Mouse (Mus musculus): ENCODE measurements around the gene Trim3.

- TF ChIP-seq CTCF (IDR thresholded peaks at IDR 0.05; ENCODE audit: control insufficient read depth, insufficient read depth, low read length): no peak
- TF ChIP-seq POLR2A (IDR thresholded peaks at IDR 0.05; ENCODE audit: borderline replicate concordance, control insufficient read depth, low read depth, low read length): no peak
Observed at GRCm38 (mm10) chr7:105619701-105620100, 13.7 kb downstream of the Trim3 start.

Measured in bone marrow, adult 2 months (tissue).